Mouse (Mus musculus): ENCODE data around the gene Agtr1a. TPM values are rescaled to one million over a fixed set of nuclear protein-coding genes. Genes with fewer than 3 reads are reported as not detected.

The Agtr1a gene
- total RNA-seq, 1 experiment from 2014 or later: 2.8 TPM

DNA sequence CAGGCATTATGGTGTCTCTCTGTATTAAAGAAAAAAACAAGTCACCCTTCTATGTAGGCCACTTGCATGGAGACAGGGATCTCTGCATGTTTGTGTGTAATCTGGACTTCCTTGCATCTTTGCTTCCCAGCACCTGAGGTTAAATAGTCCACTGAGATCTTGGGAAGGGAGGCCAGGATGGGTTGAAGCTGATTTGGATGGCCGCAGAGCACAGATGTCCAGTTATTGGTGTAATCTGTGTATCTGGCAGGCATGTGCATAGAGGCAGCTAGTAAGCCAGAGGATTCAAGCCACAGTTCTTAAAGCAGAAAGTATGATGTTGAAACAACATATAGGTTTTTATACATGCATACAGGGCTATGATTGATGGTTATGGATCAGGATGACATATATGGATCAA, 91.2 kb downstream of the Agtr1a start:
- ATAC-seq (replicated peaks in 1 of 2; ENCODE audit: insufficient read depth in 1 of 2, low FRiP score in 2 of 2, low TSS enrichment in 1 of 2, low read depth in 1 of 2, poor library complexity in 2 of 2, severe bottlenecking in 2 of 2): no peak

Other genes with a start within 250 kb of the Agtr1a start
- 11.0 and 12.3 TPM in 2 replicates for gene Mboat1, start 200.0 kb upstream of the Agtr1a start, total RNA-seq (2017)
- 91.2 and 95.5 TPM in 2 replicates for gene Uqcrfs1, start 208.9 kb downstream of the Agtr1a start, total RNA-seq (2017)

Data from hematopoietic stem cell, adult 5-6 weeks (primary cell).